In genomic region chr1:67014205-67014604, GRCm38 (mm10) we compare ENCODE assay signal across 14 mouse cellular contexts. TPM values are rescaled to one million over a fixed set of nuclear protein-coding genes. Genes with fewer than 3 reads are reported as not detected.
DNase-seq lines count a peak whose midpoint lies in the region; ATAC-seq and TF ChIP-seq lines count a peak whose summit lies in the region.
"Had no signal": no experiment of that assay in that cellular context is flagged by ENCODE, and none has a peak within 500 bp of the region (broad histone marks: within the 10 kb centered on the region; RNA-seq: fewer than 3 reads in every experiment).

No protein-coding gene starts in this region.

- DNase-seq in kidney, postnatal 0 days (ENCODE audit: low spot score), result peak; percentile 60
- no peak for DNase-seq in kidney, adult 8-10 months
- DNase-seq in 416B (ENCODE audit: low read depth) (peak; percentile 54), CH12.LX (ENCODE audit: extremely low read depth) (no peak)
- DNase-seq in induced T-regulatory cell, adult 2 months (ENCODE audit: low read depth), result peak; percentile 38
- no peak for DNase-seq in spleen, postnatal 14 days (ENCODE audit: low spot score in 2 of 2)
- DNase-seq in right cerebral cortex, postnatal 25 days, result no peak
- DNase-seq in cerebellum, adult 11 months, result no peak
- DNase-seq: adrenal gland, postnatal 36 days; cerebellum, adult 8-10 months; kidney, postnatal 14 days; lung, adult 2 months had no signal

- WGBS in kidney, postnatal 0 days, result 74% methylated on average over 2 of the region's 2 CpGs

- in situ Hi-C loops in CH12.LX (cut with MboI; ENCODE audit: low pct_ligation_motif_present, low pct_unique_long_range_greater_than_20kb, low sequenced_read_pairs), result no loop called here

- H3K27me3 ChIP-seq in kidney, postnatal 0 days (ENCODE audit: insufficient read depth, low read length), result no peaks in the 10 kb centered on the region
- no peaks in the 10 kb centered on the region for H3K27me3 ChIP-seq in CH12.LX (replicated peaks)

- no peak for TF ChIP-seq POLR2A in CH12.LX (IDR thresholded peaks at IDR 0.05; ENCODE audit: low read depth, low read length)

- peak; percentile 62 for TF ChIP-seq CTCF in kidney, postnatal 0 days (IDR thresholded peaks at IDR 0.05; ENCODE audit: low read depth)
- TF ChIP-seq CTCF in CH12.LX (conservative IDR thresholded peaks at IDR 0.05 in 1 of 2, IDR thresholded peaks at IDR 0.05 in 1 of 2; ENCODE audit: low read depth in 2 of 2, low read length in 2 of 2), result peak in 1 of 2 experiments; percentile 52; a peak in 2 of 4 replicates

- H3K9ac ChIP-seq in kidney, postnatal 0 days (ENCODE audit: low read depth, low read length), result no peak overlapping the region
- no peak overlapping the region for H3K9ac ChIP-seq in CH12.LX (ENCODE audit: insufficient read depth, low read depth)
- H3K9ac ChIP-seq: hindbrain, embryonic 14.5 days had no signal

- no peak for ATAC-seq in kidney, postnatal 0 days (replicated peaks; ENCODE audit: low FRiP score, low read depth)

- H3K36me3 ChIP-seq in kidney, postnatal 0 days (ENCODE audit: insufficient read depth, low read length), result 0 out of 2 replicates have a peak, but pooled peaks cover 3% of the 10 kb centered on the region
- peaks cover 7 to 50% of the 10 kb centered on the region in 2 experiments for H3K36me3 ChIP-seq in CH12.LX (replicated peaks in 1 of 2; ENCODE audit: control insufficient read depth in 1 of 2, insufficient read depth in 1 of 2, low read length in 1 of 2)

- no peaks in the 10 kb centered on the region for H3K4me1 ChIP-seq in kidney, postnatal 0 days (replicated peaks; ENCODE audit: insufficient read depth, low read length)
- H3K4me1 ChIP-seq in CH12.LX (ENCODE audit: control insufficient read depth in 1 of 2, insufficient read depth in 2 of 2), result no peaks in the 10 kb centered on the region

- no peak overlapping the region for H3K4me3 ChIP-seq in kidney, postnatal 0 days (replicated peaks; ENCODE audit: low read depth, low read length)
- H3K4me3 ChIP-seq in CH12.LX (replicated peaks in 1 of 3; ENCODE audit: low read depth in 2 of 3, low read length in 2 of 3, poor library complexity in 1 of 3), result no peak overlapping the region

- H3K9me3 ChIP-seq in kidney, postnatal 0 days (replicated peaks; ENCODE audit: low read length), result no peaks in the 10 kb centered on the region
- H3K9me3 ChIP-seq in CH12.LX (replicated peaks; ENCODE audit: low read length), result no peaks in the 10 kb centered on the region

- peak; percentile 48 for TF ChIP-seq RAD21 in CH12.LX (IDR thresholded peaks at IDR 0.05; ENCODE audit: low read depth, low read length)

- dilution Hi-C loops in CH12.LX (cut with MboI; ENCODE audit: extremely low pct_ligation_motif_present, extremely low pct_unique_long_range_greater_than_20kb, low sequenced_read_pairs), result no loop called here

- no peak for TF ChIP-seq EP300 in CH12.LX (IDR thresholded peaks at IDR 0.05; ENCODE audit: low read length)

- H3K4me2 ChIP-seq in kidney, postnatal 0 days (ENCODE audit: low read length), result no peak overlapping the region
- no peak overlapping the region for H3K4me2 ChIP-seq in CH12.LX (ENCODE audit: insufficient read depth, low read depth, poor library complexity, severe bottlenecking)
- H3K4me2 ChIP-seq: heart, embryonic 11.5 days; hindbrain, embryonic 14.5 days had no signal

- H3K79me2 ChIP-seq in CH12.LX (replicated peaks; ENCODE audit: control insufficient read depth, extremely low read depth, insufficient read depth, poor library complexity, severe bottlenecking), result no peaks in the 10 kb centered on the region

- H3K27ac ChIP-seq in kidney, postnatal 0 days, result no peak overlapping the region
- H3K27ac ChIP-seq in CH12.LX (ENCODE audit: insufficient read depth, low read depth), result no peak overlapping the region
- H3K27ac ChIP-seq: hindbrain, embryonic 14.5 days had no signal

TF ChIP-seq in CH12.LX, 34 proteins besides CTCF, POLR2A, EP300 and RAD21:
- no peak for TF ChIP-seq ZC3H11A (IDR thresholded peaks at IDR 0.05; ENCODE audit: low read depth, low read length)
- no peak for TF ChIP-seq MAFK (IDR thresholded peaks at IDR 0.05; ENCODE audit: insufficient replicate concordance, low read length)
- no peak for TF ChIP-seq SIN3A (IDR thresholded peaks at IDR 0.05; ENCODE audit: low read length)
- TF ChIP-seq UBTF (IDR thresholded peaks at IDR 0.05; ENCODE audit: low read depth, low read length), result no peak
- TF ChIP-seq CHD1 (IDR thresholded peaks at IDR 0.05; ENCODE audit: low read depth, low read length), result no peak
- TF ChIP-seq USF2 (conservative IDR thresholded peaks at IDR 0.05; ENCODE audit: low read depth, low read length), result no peak
- TF ChIP-seq TBP (conservative IDR thresholded peaks at IDR 0.05; ENCODE audit: low read depth, low read length), result no peak
- no peak for TF ChIP-seq ZMIZ1 (IDR thresholded peaks at IDR 0.05; ENCODE audit: low read depth, low read length)
- no peak for TF ChIP-seq ZKSCAN1 (IDR thresholded peaks at IDR 0.05; ENCODE audit: borderline replicate concordance, low read depth, low read length)
- no peak for TF ChIP-seq JUN (IDR thresholded peaks at IDR 0.05; ENCODE audit: insufficient read depth, low read depth, low read length)
- TF ChIP-seq BHLHE40 (IDR thresholded peaks at IDR 0.05; ENCODE audit: low read depth, low read length), result no peak
- no peak for TF ChIP-seq NELFE (IDR thresholded peaks at IDR 0.05; ENCODE audit: low read depth, low read length)
- no peak for TF ChIP-seq ETS1 (conservative IDR thresholded peaks at IDR 0.05; ENCODE audit: low read depth, low read length)
- no peak for TF ChIP-seq MXI1 (IDR thresholded peaks at IDR 0.05; ENCODE audit: low read depth, low read length)
- no peak for TF ChIP-seq MAX (IDR thresholded peaks at IDR 0.05; ENCODE audit: low read length)
- no peak for TF ChIP-seq MAZ (IDR thresholded peaks at IDR 0.05; ENCODE audit: low read depth, low read length)
- no peak for TF ChIP-seq IRF4 (IDR thresholded peaks at IDR 0.05; ENCODE audit: low read depth, low read length)
- no peak for TF ChIP-seq PAX5 (IDR thresholded peaks at IDR 0.05; ENCODE audit: low read length)

RNA-seq across cellular contexts. Expression of gene Lancl1, which starts 24.5 kb away (rescaled TPM):
- polyA plus RNA-seq in kidney, postnatal 0 days (2015; fragmentation: Nextera tagmentation; extraction: Ambion mirVana), result 79.0 and 92.1 TPM in 2 replicates
- total RNA-seq in CH12.LX (2012; rRNA removed) (39.7 and 52.8 TPM in 2 replicates), CH12.LX (2014; rRNA removed) (55.4 and 58.5 TPM in 2 replicates)
- polyA plus RNA-seq in CH12.LX (2012; ENCODE audit: insufficient read length, low read depth), result 35.8 and 38.9 TPM in 2 replicates

Comparison
In these comparisons a context has a peak if more than half of its experiments do, and no peak if none do; other contexts are left out.
1. DNase-seq: peak in kidney, postnatal 0 days (single experiment), 416B (single experiment) and induced T-regulatory cell, adult 2 months (single experiment); none in kidney, adult 8-10 months (0 of 2), CH12.LX (single experiment), spleen, postnatal 14 days (0 of 2), right cerebral cortex, postnatal 25 days (single experiment) and cerebellum, adult 11 months (single experiment).